Mouse (Mus musculus): ENCODE results near the gene Gm7257. TPM values are rescaled to one million over a fixed set of nuclear protein-coding genes. Genes with fewer than 3 reads are reported as not detected.

Gm7257 gene
- total RNA-seq (2021): not detected

DNA sequence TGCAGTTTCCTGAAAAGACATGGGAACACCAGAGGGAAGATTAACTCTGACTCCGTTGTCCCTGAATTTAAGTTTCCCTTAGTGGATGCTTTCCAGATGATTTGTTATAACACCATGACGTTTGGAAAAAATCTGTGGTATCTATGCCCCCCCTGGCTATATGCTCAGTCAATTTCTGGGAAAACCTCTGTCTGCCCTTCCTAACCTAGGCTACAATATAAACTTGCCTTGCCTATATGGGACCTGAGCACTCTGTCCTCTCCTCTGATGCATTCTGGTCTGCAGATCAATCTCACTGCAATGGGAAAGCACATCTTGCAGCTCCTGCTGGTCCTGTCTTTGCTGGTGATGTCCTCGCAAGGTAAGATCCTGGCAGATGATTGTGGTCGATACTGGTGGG is at the start of gene Gm7257:
Gene Gm7257 (plus strand): TSS at position 301 of the 400 bp plus-strand sequence.
- intact Hi-C loops (cut with DNase I): loop anchor here (10.0 kb wide), 3 partner anchors 253 to 837 kb away; no protein-coding TSS in a partner anchor
- no peak for DNase-seq

DNA sequence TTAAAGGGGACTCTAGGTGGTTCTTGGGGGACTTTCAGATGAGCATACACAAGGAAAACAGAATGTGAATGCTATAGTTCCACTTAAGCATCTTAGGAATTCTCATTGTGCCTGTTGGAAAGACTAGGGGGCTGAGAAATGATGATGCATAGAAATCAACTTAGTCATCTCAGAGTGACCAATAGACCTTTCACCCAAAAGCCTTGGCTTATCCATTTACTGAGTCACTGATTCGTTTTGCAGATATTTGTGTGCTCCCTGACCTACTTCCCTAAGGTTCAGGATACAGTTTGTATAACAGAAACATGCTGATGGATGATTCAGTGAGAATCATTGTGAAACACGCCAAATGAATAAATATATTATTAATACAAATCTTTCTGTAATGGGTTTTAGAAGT is 28.7 kb upstream of the Gm7257 start:
- no peak for DNase-seq
- intact Hi-C loops (cut with DNase I): no loop called here

DNA sequence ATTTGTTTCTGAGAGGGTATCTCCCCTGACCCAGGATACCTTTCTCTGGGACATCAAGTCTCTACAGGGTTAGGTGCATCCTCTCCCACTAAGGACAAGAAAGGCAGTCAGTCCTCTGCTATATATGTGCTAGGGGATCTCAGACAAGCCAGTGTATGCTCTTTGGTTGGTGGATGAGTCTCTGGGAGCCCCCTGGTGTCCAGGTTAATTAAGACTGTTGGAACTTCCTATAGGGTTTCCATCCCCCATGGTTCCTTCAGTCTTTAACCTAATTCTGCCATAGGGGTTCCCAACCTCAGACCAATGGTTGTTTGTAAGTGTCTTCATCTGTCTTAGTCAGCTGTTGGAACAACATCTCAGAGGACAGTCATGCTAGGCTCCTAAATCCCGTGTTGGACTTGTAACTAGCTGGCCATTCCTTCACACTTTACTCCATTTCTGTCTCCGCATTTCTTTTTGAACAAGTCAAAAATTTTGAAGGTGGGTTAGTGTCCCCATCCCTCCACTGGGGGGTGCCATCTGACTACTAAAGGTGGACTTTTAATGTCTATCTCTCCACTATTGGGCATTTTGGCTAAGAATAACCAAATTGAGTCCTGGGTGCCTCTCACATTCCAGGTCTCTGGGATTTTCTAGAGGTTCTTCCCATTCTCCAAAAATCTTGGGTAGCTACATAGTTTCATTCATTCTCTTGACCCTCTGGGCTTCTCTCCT is 3.5 kb downstream of the Gm7257 start:
- intact Hi-C loops (cut with DNase I): loop anchor here (10.0 kb wide), 3 partner anchors 250 to 840 kb away; no protein-coding TSS in a partner anchor
- peak in 1 of 2 experiments; percentile 5 for DNase-seq

DNA sequence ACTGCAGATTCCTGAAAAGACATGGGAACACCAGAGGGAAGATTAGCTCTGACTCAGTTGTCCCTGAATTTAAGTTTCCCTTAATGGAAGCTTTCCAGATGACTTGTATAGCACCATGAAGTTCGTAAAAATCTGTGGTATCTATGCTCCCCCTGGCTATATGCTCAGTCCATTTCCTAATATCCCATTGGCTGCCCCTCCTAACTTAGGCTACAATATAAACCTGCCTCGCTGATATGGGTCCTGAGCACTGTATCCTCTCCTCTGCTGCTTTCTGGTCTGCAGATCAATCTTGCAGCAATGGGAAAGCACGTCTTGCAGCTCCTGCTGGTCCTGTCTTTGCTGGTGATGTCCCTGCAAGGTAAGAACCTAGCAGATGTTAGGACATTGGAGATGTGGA is 43.7 kb downstream of the Gm7257 start, which contains the start of gene Gm9513:
Gene Gm9513 (plus strand): TSS at position 301 of the 400 bp plus-strand sequence.
- DNase-seq: no peak
- intact Hi-C loops (cut with DNase I): no loop called here

Other genes with a start within 250 kb of the Gm7257 start
- not detected for gene Gm9513, start 43.8 kb downstream of the Gm7257 start, total RNA-seq (2021)
- not detected for gene Gm5615, start 110.1 kb downstream of the Gm7257 start, total RNA-seq (2021)
- not detected for gene Gm17689, start 150.8 kb downstream of the Gm7257 start, total RNA-seq (2021)
- not detected for gene A630095E13Rik, start 211.5 kb downstream of the Gm7257 start, total RNA-seq (2021)